Mouse (Mus musculus) heart, adult 2 months (tissue): ENCODE measurements around the gene Ephx1.

Experiments
- CTCF ChIP-seq: fragments of 200-600 bp; IDR thresholded peaks from 2 replicates; pipeline ENCODE4 v1.8.1; 2022; ENCODE audit warnings: antibody characterized with exemption, mild to moderate bottlenecking, moderate library complexity
- EP300 ChIP-seq: fragments of 200-500 bp; IDR thresholded peaks from 2 replicates; pipeline ENCODE4 v1.6.1; 2011; ENCODE audit warnings: low read depth, low read length, control low read depth; ENCODE audit not compliant: insufficient read depth
- POLR2A ChIP-seq: fragments of 200-500 bp; IDR thresholded peaks from 2 replicates; pipeline ENCODE4 v1.6.1; 2011; ENCODE audit warnings: mild to moderate bottlenecking, low read depth, low read length, control low read depth; ENCODE audit not compliant: insufficient read depth

DNA sequence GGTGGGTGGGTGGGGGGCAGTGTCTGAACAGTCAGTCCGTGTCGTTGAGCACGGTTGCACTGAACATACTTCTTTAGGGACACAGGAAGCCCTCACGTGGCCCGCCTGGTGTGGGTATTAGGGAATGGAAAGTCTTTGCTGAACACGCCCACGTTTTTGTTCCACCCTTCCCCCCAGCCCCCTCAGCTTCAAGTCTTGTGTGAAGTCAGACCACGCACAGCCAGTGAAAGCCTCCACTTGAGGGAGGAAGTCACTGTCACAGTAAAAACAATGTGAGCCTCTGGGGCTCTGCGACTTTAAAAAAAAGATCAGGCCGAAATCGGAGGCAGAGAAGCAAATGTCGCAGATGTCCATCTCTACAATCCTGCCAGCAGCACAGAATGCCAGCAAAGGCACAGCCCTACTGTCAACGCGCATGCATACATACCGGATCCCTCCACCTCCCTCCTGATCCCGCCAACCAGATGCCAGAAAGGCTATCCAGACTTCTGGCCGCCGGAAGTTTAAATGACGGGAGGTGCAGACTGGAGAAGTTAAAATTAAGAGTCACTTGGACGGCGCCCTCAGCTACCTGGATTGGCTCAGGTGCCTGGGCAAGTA lies 4.1 kb downstream of the Ephx1 start:
- TF ChIP-seq CTCF = no peak
- TF ChIP-seq POLR2A = peak; percentile 89
- TF ChIP-seq EP300 = peak; percentile 89
